Mouse (Mus musculus): ENCODE measurements around the gene Mocs2. TPM values are rescaled to one million over a fixed set of nuclear protein-coding genes. Genes with fewer than 3 reads are reported as not detected.

The Mocs2 gene
- polyA plus RNA-seq, 1 experiment from 2014 or later: 105 TPM

DNA sequence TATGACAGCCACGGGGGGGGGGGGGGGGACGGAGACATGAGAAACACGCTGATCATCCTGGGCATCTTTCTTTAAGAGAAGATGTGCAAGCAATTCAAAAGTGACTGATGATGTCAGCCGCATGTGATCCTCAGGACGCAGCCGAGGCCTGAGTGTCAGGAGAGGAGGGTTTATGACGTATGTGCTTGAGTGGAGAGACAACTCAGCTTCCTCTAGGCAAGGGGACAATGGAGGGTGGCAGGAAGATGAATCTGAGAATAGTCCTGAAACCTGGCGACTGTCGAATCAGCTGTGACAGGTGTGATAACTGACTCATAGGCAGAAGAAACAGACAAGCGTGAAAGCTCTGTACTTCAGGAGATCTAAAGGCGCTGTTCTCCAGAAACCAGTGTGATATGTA, 60.6 kb downstream of the Mocs2 start:
- H3K4me1 ChIP-seq (replicated peaks; ENCODE audit: control insufficient read depth, insufficient read depth): no peaks in the 10 kb centered on the region
- no peaks in the 10 kb centered on the region; the same call in 1 of the 2 replicates for H3K36me3 ChIP-seq (ENCODE audit: control insufficient read depth, insufficient read depth, low read length)
- WGBS: 73% methylated on average over 11 of the region's 11 CpGs
- no peak overlapping the region for H3K27ac ChIP-seq (replicated peaks)
- ATAC-seq (ENCODE audit: low FRiP score, low TSS enrichment) (no peak), DNase-seq (ENCODE audit: low spot score) (no peak)
- no peak overlapping the region for H3K9ac ChIP-seq (ENCODE audit: low read length)
- H3K4me3 ChIP-seq (ENCODE audit: low read depth, low read length): no peak overlapping the region
- H3K27me3 ChIP-seq (ENCODE audit: control insufficient read depth, insufficient read depth, low read length): no peaks in the 10 kb centered on the region
- no peak for TF ChIP-seq EP300 (optimal IDR thresholded peaks at IDR 0.05)
- no peak for TF ChIP-seq CTCF (IDR thresholded peaks at IDR 0.05; ENCODE audit: low read depth)
- no peaks in the 10 kb centered on the region for H3K9me3 ChIP-seq (ENCODE audit: control insufficient read depth, low read length)
- no peak overlapping the region for H3K4me2 ChIP-seq (replicated peaks; ENCODE audit: low read depth)

Other genes with a start within 250 kb of the Mocs2 start
- 1.9 and 4.4 TPM in 2 replicates for gene Itga2, start 113.9 kb downstream of the Mocs2 start, polyA plus RNA-seq (2015; fragmentation: Nextera tagmentation; extraction: Ambion mirVana)